Mouse (Mus musculus): ENCODE results near the gene Tm9sf4. TPM values are rescaled to one million over a fixed set of nuclear protein-coding genes. Genes with fewer than 3 reads are reported as not detected.

The Tm9sf4 gene
- polyA plus RNA-seq, 1 experiment: 32.4 TPM

DNA sequence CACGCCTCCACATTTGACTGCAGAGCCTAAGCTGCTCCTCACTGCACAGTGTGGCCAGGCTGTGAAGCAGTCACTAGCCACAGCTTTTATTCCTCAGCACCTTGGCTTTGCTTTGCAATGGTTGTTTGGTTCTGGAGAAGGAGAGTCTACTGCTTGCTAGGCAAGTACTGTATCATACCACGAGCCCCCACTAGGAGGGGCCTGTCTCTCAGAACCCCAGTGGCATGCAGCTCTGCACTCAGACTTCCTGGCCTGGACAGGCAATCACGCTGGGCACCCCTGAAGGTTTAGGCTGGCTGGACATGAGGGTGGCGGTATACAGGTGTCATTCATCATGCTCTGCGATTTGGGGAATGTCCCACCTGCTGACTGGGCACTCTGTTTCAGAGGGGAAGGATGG, 26.9 kb upstream of the Tm9sf4 start:
- no peaks in the 10 kb centered on the region for H3K9me3 ChIP-seq
- no peak for TF ChIP-seq GATA1 (IDR thresholded peaks at IDR 0.05; ENCODE audit: borderline replicate concordance, low read length)
- no peak for TF ChIP-seq FLI1 (IDR thresholded peaks at IDR 0.05; ENCODE audit: low read length)
- peaks cover 4% of the 10 kb centered on the region; the same call in 1 of the 2 replicates for H3K4me1 ChIP-seq
- H3K27me3 ChIP-seq (replicated peaks): peaks cover 78% of the 10 kb centered on the region
- no peaks in the 10 kb centered on the region for H3K36me3 ChIP-seq (replicated peaks; ENCODE audit: low read length)
- H3K4me3 ChIP-seq (replicated peaks): no peak overlapping the region

DNA sequence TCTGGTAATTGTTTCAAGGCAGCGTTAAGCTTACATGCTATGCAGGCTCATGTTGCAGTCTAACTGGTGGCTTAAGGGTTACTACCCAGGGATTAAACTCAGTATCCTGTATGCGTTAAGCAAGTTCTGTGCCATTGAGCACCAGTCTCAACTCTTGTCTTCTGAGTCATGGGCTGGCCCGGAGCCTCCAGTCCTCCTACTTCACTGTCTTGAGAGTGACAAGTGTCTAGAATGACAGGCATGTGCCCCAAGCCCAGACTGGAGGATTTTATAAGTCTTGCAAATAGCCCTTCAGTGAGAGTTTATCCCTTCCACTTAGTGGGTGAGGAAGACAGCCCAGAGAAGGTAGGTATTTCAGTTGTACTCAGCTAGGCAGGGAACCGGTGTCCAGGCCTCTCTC, 24.9 kb upstream of the Tm9sf4 start:
- H3K36me3 ChIP-seq (replicated peaks; ENCODE audit: low read length): no peaks in the 10 kb centered on the region
- H3K4me3 ChIP-seq (replicated peaks): no peak overlapping the region
- peaks cover 1% of the 10 kb centered on the region; the same call in 1 of the 2 replicates for H3K4me1 ChIP-seq
- TF ChIP-seq FLI1 (IDR thresholded peaks at IDR 0.05; ENCODE audit: low read length) (no peak), GATA1 (IDR thresholded peaks at IDR 0.05; ENCODE audit: borderline replicate concordance, low read length) (no peak)
- H3K27me3 ChIP-seq (replicated peaks): peaks cover 73% of the 10 kb centered on the region
- no peaks in the 10 kb centered on the region for H3K9me3 ChIP-seq

DNA sequence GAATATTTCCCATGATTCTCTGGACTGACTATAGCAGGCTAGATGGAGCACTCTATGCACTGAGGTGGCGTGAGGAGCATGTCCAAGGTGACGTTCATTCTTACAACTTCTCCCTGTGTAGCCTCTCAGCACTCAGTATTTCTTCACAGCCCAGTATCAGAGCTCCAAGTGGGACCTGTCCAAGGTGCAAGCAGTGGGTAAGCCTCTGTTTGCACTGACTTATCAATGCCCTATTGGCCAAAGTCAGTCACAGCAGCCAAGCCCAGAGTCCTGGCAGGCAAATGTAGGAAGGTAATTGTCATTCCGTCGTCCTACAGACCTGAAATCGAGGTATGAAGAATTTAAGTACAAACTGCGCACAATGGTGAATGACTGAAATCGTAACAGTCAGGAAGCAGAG, 21.9 kb upstream of the Tm9sf4 start:
- peaks cover 9% of the 10 kb centered on the region for H3K4me1 ChIP-seq
- peaks cover 4% of the 10 kb centered on the region; the same call in 1 of the 2 replicates for H3K9me3 ChIP-seq
- H3K27me3 ChIP-seq (replicated peaks): peaks cover 60% of the 10 kb centered on the region
- H3K4me3 ChIP-seq (replicated peaks): no peak overlapping the region
- no peaks in the 10 kb centered on the region for H3K36me3 ChIP-seq (replicated peaks; ENCODE audit: low read length)
- TF ChIP-seq FLI1 (IDR thresholded peaks at IDR 0.05; ENCODE audit: low read length) (no peak), GATA1 (IDR thresholded peaks at IDR 0.05; ENCODE audit: borderline replicate concordance, low read length) (no peak)

DNA sequence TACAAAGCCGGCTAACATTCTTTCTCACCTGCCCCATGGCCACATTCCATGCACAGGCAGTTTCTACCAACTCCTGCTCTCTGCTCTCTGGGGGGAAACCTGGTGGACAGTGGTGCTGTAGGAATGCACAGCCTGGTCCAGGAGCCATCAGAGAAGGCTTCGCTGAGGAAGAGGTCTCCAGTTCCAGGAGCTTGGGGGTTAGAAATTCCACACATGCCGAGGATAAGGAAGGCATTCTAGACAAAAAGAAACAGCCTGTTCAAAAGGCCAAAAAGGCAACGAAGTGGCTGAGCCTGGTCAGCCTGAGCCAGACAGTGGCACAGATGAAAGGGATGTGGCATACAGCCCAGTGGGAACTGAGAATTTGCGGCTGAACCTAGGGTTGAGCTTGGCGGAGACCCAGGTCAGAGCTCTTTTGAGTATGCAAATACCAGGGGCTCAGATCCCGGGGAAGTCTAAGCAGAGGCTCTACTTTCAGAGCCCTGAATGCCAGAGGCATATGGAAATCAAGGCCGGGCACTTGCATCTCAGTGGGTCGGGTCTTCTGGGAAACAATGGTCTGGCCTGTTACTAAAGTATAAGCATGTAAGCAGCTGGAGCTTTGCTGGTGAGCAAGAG, 21.0 kb upstream of the Tm9sf4 start:
- TF ChIP-seq FLI1 (IDR thresholded peaks at IDR 0.05; ENCODE audit: low read length) (no peak), GATA1 (IDR thresholded peaks at IDR 0.05; ENCODE audit: borderline replicate concordance, low read length) (no peak)
- H3K27me3 ChIP-seq (replicated peaks): peaks cover 60% of the 10 kb centered on the region
- no peaks in the 10 kb centered on the region for H3K36me3 ChIP-seq (replicated peaks; ENCODE audit: low read length)
- H3K9me3 ChIP-seq: peaks cover 4% of the 10 kb centered on the region; the same call in 1 of the 2 replicates
- H3K4me3 ChIP-seq (replicated peaks): no peak overlapping the region
- peaks cover 9% of the 10 kb centered on the region for H3K4me1 ChIP-seq

DNA sequence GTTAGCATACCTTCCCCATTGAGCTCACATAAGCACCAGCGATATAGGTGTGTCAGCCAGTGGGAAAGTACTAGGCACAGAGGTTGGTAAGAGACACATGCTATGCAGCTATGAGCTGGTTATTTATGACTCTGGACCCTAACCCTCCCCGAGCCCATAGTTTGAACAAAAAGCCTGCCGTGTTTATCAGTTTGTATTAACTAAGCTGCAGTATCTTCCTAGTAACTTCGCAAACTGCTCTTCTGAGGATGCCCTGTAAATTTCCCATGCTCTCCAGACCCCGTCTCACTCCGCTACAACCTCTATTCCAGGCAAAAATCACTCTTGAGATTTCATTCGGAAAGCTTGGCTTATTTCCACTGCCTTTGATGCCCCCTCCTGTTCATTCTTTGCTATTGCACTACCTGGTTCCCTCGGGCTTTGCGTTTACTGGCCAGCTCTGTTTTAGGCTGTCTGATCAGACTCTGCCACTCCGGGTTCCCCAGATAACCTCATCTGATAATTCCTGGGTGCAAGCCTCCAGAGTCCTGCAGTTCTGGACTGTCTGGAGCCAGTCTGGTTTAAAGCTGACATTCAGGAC, 18.4 kb upstream of the Tm9sf4 start:
- Histone ChIP-seq H3K9me3 (peaks cover 4% of the 10 kb centered on the region; the same call in 1 of the 2 replicates), H3K4me3 (replicated peaks) (no peak overlapping the region), H3K36me3 (replicated peaks; ENCODE audit: low read length) (no peaks in the 10 kb centered on the region), H3K27me3 (replicated peaks) (peaks cover 49% of the 10 kb centered on the region), H3K4me1 (peaks cover 17% of the 10 kb centered on the region)
- no peak for TF ChIP-seq FLI1 (IDR thresholded peaks at IDR 0.05; ENCODE audit: low read length)
- TF ChIP-seq GATA1 (IDR thresholded peaks at IDR 0.05; ENCODE audit: borderline replicate concordance, low read length): no peak

DNA sequence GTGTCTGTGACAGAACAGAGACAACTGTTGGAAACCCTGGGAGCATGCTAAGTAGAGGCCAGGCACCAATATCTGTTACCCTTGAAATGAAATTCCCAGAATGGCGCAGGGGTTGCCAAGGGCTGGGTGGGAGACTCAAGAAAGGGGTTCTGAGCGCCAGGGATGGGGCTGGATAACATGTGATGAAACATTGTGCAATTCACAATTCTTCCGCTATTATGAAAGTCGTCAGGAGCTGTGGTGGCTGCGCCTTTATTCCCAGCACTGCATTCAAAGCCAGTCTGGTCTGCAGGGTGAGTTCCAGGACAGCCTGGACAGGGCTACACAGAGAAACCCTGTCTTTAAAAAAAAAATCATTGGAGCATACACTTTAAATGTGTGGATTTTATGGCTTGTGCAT, 15.8 kb upstream of the Tm9sf4 start:
- Histone ChIP-seq H3K4me1 (peaks cover 34% of the 10 kb centered on the region), H3K9me3 (peaks cover 4% of the 10 kb centered on the region; the same call in 1 of the 2 replicates), H3K4me3 (replicated peaks) (no peak overlapping the region), H3K27me3 (replicated peaks) (peaks cover 42% of the 10 kb centered on the region), H3K36me3 (replicated peaks; ENCODE audit: low read length) (no peaks in the 10 kb centered on the region)
- no peak for TF ChIP-seq GATA1 (IDR thresholded peaks at IDR 0.05; ENCODE audit: borderline replicate concordance, low read length)
- TF ChIP-seq FLI1 (IDR thresholded peaks at IDR 0.05; ENCODE audit: low read length): no peak

DNA sequence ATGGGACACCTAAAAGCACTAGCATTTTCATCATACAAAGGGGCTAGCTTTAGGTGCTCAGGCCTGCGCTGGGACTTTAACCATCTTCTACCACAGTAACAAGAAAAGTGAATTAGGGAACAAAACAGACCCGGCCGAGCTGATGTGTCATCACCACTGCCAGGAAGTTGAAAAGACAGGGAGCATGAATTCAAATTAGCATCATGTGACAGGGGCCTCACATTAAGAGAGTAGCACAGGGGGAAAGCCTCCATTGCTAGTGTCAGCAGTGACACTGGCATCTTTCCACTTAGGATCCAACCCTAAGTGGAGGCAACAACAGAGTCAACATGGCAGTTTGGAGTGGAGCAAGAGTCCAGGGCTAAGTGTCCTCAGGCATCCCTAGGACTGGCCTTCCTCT, 13.9 kb upstream of the Tm9sf4 start:
- Histone ChIP-seq H3K9me3 (peaks cover 4% of the 10 kb centered on the region; the same call in 1 of the 2 replicates), H3K4me1 (peaks cover 46% of the 10 kb centered on the region), H3K36me3 (replicated peaks; ENCODE audit: low read length) (no peaks in the 10 kb centered on the region), H3K4me3 (replicated peaks) (peak overlapping the region; percentile 35), H3K27me3 (replicated peaks) (peaks cover 47% of the 10 kb centered on the region)
- TF ChIP-seq FLI1 (IDR thresholded peaks at IDR 0.05; ENCODE audit: low read length) (no peak), GATA1 (IDR thresholded peaks at IDR 0.05; ENCODE audit: borderline replicate concordance, low read length) (no peak)

DNA sequence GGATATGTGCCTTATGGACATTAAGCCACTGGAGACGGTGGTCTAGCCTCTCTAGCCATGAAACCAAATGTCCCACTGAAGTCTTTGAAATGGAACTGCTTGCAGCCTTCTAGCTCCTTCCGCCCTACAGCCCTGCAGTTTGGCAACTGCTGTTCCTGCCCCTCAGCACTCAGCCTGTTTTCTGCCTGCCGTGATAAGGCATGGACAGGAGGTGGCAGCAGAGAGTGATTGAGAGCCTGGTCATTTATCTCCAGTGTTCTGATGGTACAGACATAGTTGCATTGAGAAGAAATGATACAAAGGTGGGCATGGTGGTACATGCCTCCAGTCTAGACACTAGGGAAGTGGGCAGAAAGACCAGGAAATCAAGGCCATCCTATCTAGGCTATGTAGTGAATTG, 13.4 kb upstream of the Tm9sf4 start:
- H3K27me3 ChIP-seq (replicated peaks): peaks cover 48% of the 10 kb centered on the region
- no peaks in the 10 kb centered on the region for H3K36me3 ChIP-seq (replicated peaks; ENCODE audit: low read length)
- H3K9me3 ChIP-seq: peaks cover 4% of the 10 kb centered on the region; the same call in 1 of the 2 replicates
- TF ChIP-seq GATA1 (IDR thresholded peaks at IDR 0.05; ENCODE audit: borderline replicate concordance, low read length): no peak
- TF ChIP-seq FLI1 (IDR thresholded peaks at IDR 0.05; ENCODE audit: low read length): no peak
- H3K4me3 ChIP-seq (replicated peaks): peak overlapping the region; percentile 30
- H3K4me1 ChIP-seq: peaks cover 46% of the 10 kb centered on the region

DNA sequence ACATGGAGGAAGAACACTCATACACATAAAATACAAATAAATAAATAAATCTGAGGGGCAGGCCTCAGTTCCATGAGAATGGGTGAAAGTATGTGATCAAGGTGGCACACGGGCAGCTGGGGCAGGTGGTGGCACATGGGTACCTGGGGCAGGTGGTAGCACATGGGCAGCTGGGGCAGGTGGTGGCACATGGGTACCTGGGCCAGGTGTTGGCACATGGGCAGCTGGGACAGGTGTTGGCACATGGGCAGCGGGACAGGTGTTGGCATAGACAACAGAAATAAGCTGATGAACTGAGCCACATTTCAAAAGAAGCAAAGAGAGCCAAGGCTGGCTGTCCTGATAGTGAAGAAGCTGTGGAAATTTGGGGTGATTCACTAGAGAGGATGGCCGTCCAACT, 11.4 kb upstream of the Tm9sf4 start:
- H3K27me3 ChIP-seq (replicated peaks): peaks cover 48% of the 10 kb centered on the region
- H3K4me3 ChIP-seq (replicated peaks): no peak overlapping the region
- TF ChIP-seq FLI1 (IDR thresholded peaks at IDR 0.05; ENCODE audit: low read length) (no peak), GATA1 (IDR thresholded peaks at IDR 0.05; ENCODE audit: borderline replicate concordance, low read length) (no peak)
- H3K4me1 ChIP-seq: peaks cover 46% of the 10 kb centered on the region
- H3K36me3 ChIP-seq (replicated peaks; ENCODE audit: low read length): no peaks in the 10 kb centered on the region
- H3K9me3 ChIP-seq: no peaks in the 10 kb centered on the region

DNA sequence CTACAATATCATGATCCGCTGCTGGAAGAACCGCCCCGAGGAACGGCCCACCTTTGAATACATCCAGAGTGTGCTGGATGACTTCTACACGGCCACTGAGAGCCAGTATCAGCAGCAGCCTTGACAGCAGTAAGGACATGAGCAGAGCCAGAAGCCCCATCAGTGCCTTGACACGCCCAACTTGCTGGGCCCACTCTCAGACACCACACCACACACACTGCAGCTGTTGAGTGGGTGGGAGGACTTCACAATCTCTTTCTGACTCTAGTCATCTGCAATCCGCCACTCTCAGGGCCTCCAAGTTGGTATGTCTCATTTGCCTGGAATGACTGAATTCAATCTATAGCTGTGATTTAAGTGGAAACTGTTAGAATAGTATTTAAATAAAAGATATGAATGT, 10.1 kb upstream of the Tm9sf4 start:
- Histone ChIP-seq H3K9me3 (no peaks in the 10 kb centered on the region), H3K4me3 (replicated peaks) (no peak overlapping the region), H3K36me3 (replicated peaks; ENCODE audit: low read length) (no peaks in the 10 kb centered on the region), H3K27me3 (replicated peaks) (peaks cover 43% of the 10 kb centered on the region), H3K4me1 (peaks cover 49% of the 10 kb centered on the region)
- TF ChIP-seq FLI1 (IDR thresholded peaks at IDR 0.05; ENCODE audit: low read length): no peak
- no peak for TF ChIP-seq GATA1 (IDR thresholded peaks at IDR 0.05; ENCODE audit: borderline replicate concordance, low read length)

Data from megakaryocyte, embryonic 14.5 days (primary cell).